Mouse (Mus musculus) erythroid progenitor cell, adult 5-6 weeks (primary cell): ENCODE measurements around the gene Ralgapa1. TPM values are rescaled to one million over a fixed set of nuclear protein-coding genes. Genes with fewer than 3 reads are reported as not detected.
"Not testable (repeated sequence)": the region's sequence is repeated elsewhere in the genome, so short reads cannot be mapped to it uniquely, and the experiment has no call there.

Source experiments
- ATAC-seq: replicated peaks from 2 replicates; pipeline ENCODE4 v1.8.0; 2016; ENCODE audit warnings: moderate number of reproducible peaks, mild to moderate bottlenecking, moderate TSS enrichment, inconsistent platforms; ENCODE audit not compliant: poor library complexity, low FRiP score, severe bottlenecking
- total RNA-seq, 2 experiments: library from RNA; stranded (forward) in 1 of 2; stranded (reverse) in 1 of 2; fragments of 150-400 nt in 1 of 2; fragments of 186-747, 209-891 nt in 1 of 2; gene quantifications; 2 replicates each; pipeline versions ENCODE4 v1.2.3 to v1.2.4; 2015 to 2017; ENCODE audit warnings: low replicate concordance in 2 of 2

Gene Ralgapa1
- total RNA-seq, 2 experiments from 2014 or later = 12.9 to 23.5 TPM

DNA sequence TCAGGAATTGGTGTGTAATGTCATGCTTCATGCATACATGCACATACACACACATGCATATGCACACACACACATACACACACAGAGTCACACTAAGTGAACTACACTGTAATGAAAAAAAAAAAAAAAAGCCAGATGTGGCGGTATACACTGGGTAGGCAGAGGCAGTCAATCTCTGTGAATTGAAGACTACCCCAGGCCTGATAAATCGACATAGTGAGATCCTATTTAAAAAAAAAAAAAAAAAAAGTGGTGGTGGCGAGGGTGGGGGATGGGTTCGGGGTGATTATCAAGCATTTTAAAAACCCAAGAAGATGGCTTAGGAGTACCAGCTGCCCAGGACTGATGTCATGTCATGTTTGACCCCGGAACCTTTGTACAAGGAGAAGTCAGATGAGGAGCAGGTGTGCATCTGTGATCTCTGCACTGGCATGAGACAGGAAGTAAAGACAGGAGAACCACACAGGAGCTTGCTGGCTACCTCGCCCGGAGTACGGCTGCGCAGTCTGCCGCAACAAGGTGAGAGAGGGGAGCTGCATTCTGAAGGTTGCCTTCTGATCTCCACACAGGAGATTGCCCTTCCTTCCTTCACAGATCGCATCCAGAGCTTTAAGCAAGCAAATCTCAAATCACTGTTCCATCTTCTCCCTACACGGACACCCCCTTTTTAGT lies 261.6 kb downstream of the Ralgapa1 start:
- no peak for ATAC-seq

DNA sequence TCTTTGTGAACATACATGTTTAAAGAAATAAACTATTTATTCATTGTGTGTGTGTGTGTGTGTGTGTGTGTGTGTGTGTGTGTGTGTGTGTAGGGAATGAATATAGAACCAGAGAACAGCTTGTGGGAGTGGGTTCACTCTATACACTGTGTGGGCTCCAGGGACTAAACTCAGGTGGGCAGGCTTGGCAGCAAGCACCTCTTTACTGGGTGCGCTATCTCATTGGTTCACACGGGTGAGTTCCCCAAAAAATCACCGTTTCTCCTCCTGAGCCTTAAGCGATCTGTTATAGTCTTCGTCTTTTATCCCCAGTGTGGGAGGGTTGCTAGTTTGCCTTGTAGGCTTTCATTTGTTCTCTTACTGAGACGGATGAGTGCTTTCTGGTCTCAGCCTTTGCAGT lies 263.1 kb downstream of the Ralgapa1 start:
- no peak for ATAC-seq

DNA sequence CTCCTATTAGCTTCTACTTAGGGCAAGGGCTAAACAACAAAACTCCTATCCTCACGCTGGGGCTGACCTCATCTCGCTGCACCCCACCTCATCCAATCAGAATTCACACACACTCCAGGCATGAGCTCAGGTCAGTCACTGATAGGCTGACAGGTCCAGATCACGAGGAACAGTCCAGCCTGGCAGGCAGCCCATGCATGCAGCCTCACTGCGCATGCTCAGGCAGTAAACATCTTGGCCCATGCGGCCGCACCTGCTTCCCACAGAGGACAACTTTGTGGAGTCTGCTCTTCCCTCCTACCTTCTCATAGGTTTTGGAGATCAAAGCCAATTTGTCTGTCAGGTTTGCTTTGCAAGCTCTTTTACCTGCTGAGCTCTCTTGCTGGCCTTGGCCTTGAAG lies 266.1 kb downstream of the Ralgapa1 start:
- not testable (repeated sequence) for ATAC-seq

Other genes with a start within 250 kb of the Ralgapa1 start
- not detected in 2 replicates for gene Insm2, start 221.7 kb downstream of the Ralgapa1 start, total RNA-seq (2015; ENCODE audit: low replicate concordance)
- gene Insm2, start 221.7 kb downstream of the Ralgapa1 start, total RNA-seq (2017; ENCODE audit: low replicate concordance) = not detected in 2 replicates
- gene Brms1l, start 15.2 kb upstream of the Ralgapa1 start, total RNA-seq (2015; ENCODE audit: low replicate concordance) = 21.8 and 32.1 TPM in 2 replicates
- gene Brms1l, start 15.2 kb upstream of the Ralgapa1 start, total RNA-seq (2017; ENCODE audit: low replicate concordance) = 22.3 and 30.2 TPM in 2 replicates